Mouse (Mus musculus) spleen, adult 2 months (tissue): ENCODE results near the gene Padi4. TPM values are rescaled to one million over a fixed set of nuclear protein-coding genes. Genes with fewer than 3 reads are reported as not detected.

Experiments
- DNase-seq, 2 experiments: peaks; one replicate each; pipeline versions ENCODE4 v3.0.0 to v3.0.0-alpha.2; 2012 to 2021; ENCODE audit warnings: low spot score in 2 of 2, low read depth in 1 of 2
- H3K27ac ChIP-seq: fragments of 200-500 bp; 2 replicates; pipeline ENCODE4 v1.5.1; 2012; ENCODE audit warnings: low read length, inconsistent platforms; ENCODE audit not compliant: insufficient read depth
- H3K27me3 ChIP-seq: fragments of 200-500 bp; 2 replicates; pipeline ENCODE4 v1.6.1; 2012; ENCODE audit warnings: mild to moderate bottlenecking, moderate library complexity, low read length, inconsistent platforms; ENCODE audit not compliant: control insufficient read depth, insufficient read depth
- H3K36me3 ChIP-seq: fragments of 200-500 bp; 2 replicates; pipeline ENCODE4 v1.6.1; 2012; ENCODE audit warnings: mild to moderate bottlenecking, low read length, inconsistent platforms; ENCODE audit not compliant: control insufficient read depth, insufficient read depth
- H3K4me1 ChIP-seq: fragments of 200-500 bp; 2 replicates; pipeline ENCODE4 v1.6.1; 2011; ENCODE audit warnings: inconsistent platforms; ENCODE audit not compliant: control insufficient read depth, insufficient read depth, insufficient read length
- H3K4me3 ChIP-seq: fragments of 200-500 bp; 2 replicates; pipeline ENCODE4 v1.5.1; 2011; ENCODE audit warnings: mild to moderate bottlenecking, inconsistent platforms; ENCODE audit not compliant: insufficient read depth, insufficient read length; ENCODE audit errors: extremely low read depth
- CTCF ChIP-seq: fragments of 200-500 bp; IDR thresholded peaks from 2 replicates; pipeline ENCODE4 v1.5.1; 2011; ENCODE audit warnings: mild to moderate bottlenecking, inconsistent platforms; ENCODE audit not compliant: insufficient read depth, insufficient read length, insufficient replicate concordance; ENCODE audit errors: extremely low read depth
- POLR2A ChIP-seq: fragments of 200-500 bp; IDR thresholded peaks from 2 replicates; pipeline ENCODE4 v1.6.1; 2011; ENCODE audit warnings: low read depth, low read length, inconsistent platforms
- WGBS: fragments of 180-500 bp; shearing (Covaris S2); methylation state at CpG from one replicate; pipeline ENCODE4 v1.1.7; 2018; 5-methylcytosine and 5-hydroxymethylcytosine counted together
- polyA plus RNA-seq: library from polyadenylated mRNA; depleted of rRNA; stranded (reverse); fragments of >200 nt; gene quantifications from 2 replicates; pipeline ENCODE4 v1.2.3, GENCODE M21; 2012

Gene Padi4
- polyA plus RNA-seq, 1 experiment: 4.1 TPM

GRCm38 (mm10) chr4:140776623-140777022 lies 2.6 kb upstream of the Padi4 start:
- Histone ChIP-seq H3K4me3 (no peak overlapping the region), H3K4me1 (peaks cover 4% of the 10 kb centered on the region), H3K27ac (no peak overlapping the region), H3K36me3 (no peaks in the 10 kb centered on the region), H3K27me3 (no peaks in the 10 kb centered on the region)
- no peak for DNase-seq
- TF ChIP-seq POLR2A: no peak
- no peak for TF ChIP-seq CTCF
- WGBS: 80% methylated on average over 13 of the region's 13 CpGs

GRCm38 (mm10) chr4:140775876-140776275 lies 1.8 kb upstream of the Padi4 start:
- no peak overlapping the region for H3K4me3 ChIP-seq
- TF ChIP-seq POLR2A (no peak), CTCF (no peak)
- DNase-seq: no peak
- H3K27me3 ChIP-seq: no peaks in the 10 kb centered on the region
- H3K36me3 ChIP-seq: no peaks in the 10 kb centered on the region
- H3K27ac ChIP-seq: no peak overlapping the region
- H3K4me1 ChIP-seq: peaks cover 7% of the 10 kb centered on the region
- 74% methylated on average over 10 of the region's 10 CpGs for WGBS

- peaks cover 7% of the 10 kb centered on the region for H3K4me1 ChIP-seq
Measured at GRCm38 (mm10) chr4:140774893-140775292, 857 bp upstream of the Padi4 start.

GRCm38 (mm10) chr4:140771091-140771490 lies 2.9 kb downstream of the Padi4 start:
- H3K27ac ChIP-seq: no peak overlapping the region
- no peaks in the 10 kb centered on the region for H3K36me3 ChIP-seq
- H3K4me1 ChIP-seq: peaks cover 7% of the 10 kb centered on the region
- TF ChIP-seq POLR2A (no peak), CTCF (no peak)
- 15% methylated on average over 4 of the region's 4 CpGs for WGBS
- DNase-seq: peak in 1 of 2 experiments; percentile 51
- H3K4me3 ChIP-seq: no peak overlapping the region
- no peaks in the 10 kb centered on the region for H3K27me3 ChIP-seq

More at GRCm38 (mm10) chr4:140774893-140775292, 857 bp upstream of the Padi4 start:
- 47% methylated on average over 9 of the region's 9 CpGs for WGBS
- Histone ChIP-seq H3K36me3 (no peaks in the 10 kb centered on the region), H3K27ac (no peak overlapping the region), H3K27me3 (no peaks in the 10 kb centered on the region), H3K4me3 (no peak overlapping the region)
- TF ChIP-seq POLR2A: no peak
- no peak for TF ChIP-seq CTCF
- DNase-seq: no peak

- H3K4me1 ChIP-seq: peaks cover 7% of the 10 kb centered on the region
- no peaks in the 10 kb centered on the region for H3K36me3 ChIP-seq
- TF ChIP-seq CTCF (no peak), POLR2A (no peak)
- peak in 1 of 2 experiments; percentile 11 for DNase-seq
- 16% methylated on average over 13 of the region's 13 CpGs for WGBS
- H3K27ac ChIP-seq: 0 out of 2 replicates have a peak overlapping the region, but pooled peaks have one; percentile 14
- peak overlapping the region; percentile 21; the same call in 1 of the 2 replicates for H3K4me3 ChIP-seq
- no peaks in the 10 kb centered on the region for H3K27me3 ChIP-seq
Measured at GRCm38 (mm10) chr4:140770433-140770832, 3.6 kb downstream of the Padi4 start.

GRCm38 (mm10) chr4:140768973-140769372 lies 5.1 kb downstream of the Padi4 start:
- WGBS: 94% methylated on average over 5 of the region's 5 CpGs
- Histone ChIP-seq H3K4me3 (no peak overlapping the region), H3K36me3 (no peaks in the 10 kb centered on the region), H3K4me1 (peaks cover 6% of the 10 kb centered on the region), H3K27me3 (no peaks in the 10 kb centered on the region), H3K27ac (no peak overlapping the region)
- DNase-seq: no peak
- no peak for TF ChIP-seq POLR2A
- no peak for TF ChIP-seq CTCF

GRCm38 (mm10) chr4:140765936-140766335 lies 8.1 kb downstream of the Padi4 start:
- WGBS: 52% methylated on average over 3 of the region's 3 CpGs
- H3K36me3 ChIP-seq: no peaks in the 10 kb centered on the region
- H3K27ac ChIP-seq: no peak overlapping the region
- TF ChIP-seq POLR2A (no peak), CTCF (no peak)
- no peak for DNase-seq
- H3K27me3 ChIP-seq: no peaks in the 10 kb centered on the region
- no peak overlapping the region for H3K4me3 ChIP-seq
- no peaks in the 10 kb centered on the region for H3K4me1 ChIP-seq

GRCm38 (mm10) chr4:140763158-140763557 lies 10.9 kb downstream of the Padi4 start:
- Histone ChIP-seq H3K27me3 (no peaks in the 10 kb centered on the region), H3K36me3 (no peaks in the 10 kb centered on the region), H3K4me1 (no peaks in the 10 kb centered on the region), H3K27ac (no peak overlapping the region), H3K4me3 (no peak overlapping the region)
- 40% methylated on average over 9 of the region's 9 CpGs for WGBS
- DNase-seq: peak; percentile 28 to 65
- TF ChIP-seq CTCF (peak; percentile 65; the same call in 1 of the 2 replicates), POLR2A (no peak)
